Mouse (Mus musculus): ENCODE results near the gene Iqch. TPM values are rescaled to one million over a fixed set of nuclear protein-coding genes. Genes with fewer than 3 reads are reported as not detected.

The Iqch gene
- total RNA-seq, 2 experiments from 2014 or later: 0.12 to 0.25 TPM

- DNase-seq (ENCODE audit: extremely low spot score in 1 of 2, low spot score in 1 of 2): no peak
Measured at GRCm38 (mm10) chr9:63612565-63613515, 10.5 kb upstream of the Iqch start.

- no peak for DNase-seq (ENCODE audit: extremely low spot score in 1 of 2, low spot score in 1 of 2)
Measured at GRCm38 (mm10) chr9:63611967-63612366, 9.7 kb upstream of the Iqch start.

GRCm38 (mm10) chr9:63610841-63611366 is 8.6 kb upstream of the Iqch start:
- DNase-seq (ENCODE audit: extremely low spot score in 1 of 2, low spot score in 1 of 2): no peak

GRCm38 (mm10) chr9:63610231-63610630 is 7.9 kb upstream of the Iqch start:
- DNase-seq (ENCODE audit: extremely low spot score in 1 of 2, low spot score in 1 of 2): no peak

GRCm38 (mm10) chr9:63609776-63610175 is 7.5 kb upstream of the Iqch start:
- no peak for DNase-seq (ENCODE audit: extremely low spot score in 1 of 2, low spot score in 1 of 2)

GRCm38 (mm10) chr9:63609246-63609645 is 7.0 kb upstream of the Iqch start:
- DNase-seq (ENCODE audit: extremely low spot score in 1 of 2, low spot score in 1 of 2): no peak

- DNase-seq (ENCODE audit: extremely low spot score in 1 of 2, low spot score in 1 of 2): no peak
Measured at GRCm38 (mm10) chr9:63608006-63608405, 5.7 kb upstream of the Iqch start.

- no peak for DNase-seq (ENCODE audit: extremely low spot score in 1 of 2, low spot score in 1 of 2)
Measured at GRCm38 (mm10) chr9:63606594-63606993, 4.3 kb upstream of the Iqch start.

GRCm38 (mm10) chr9:63603849-63604248 is 1.6 kb upstream of the Iqch start:
- no peak for DNase-seq (ENCODE audit: extremely low spot score in 1 of 2, low spot score in 1 of 2)

- DNase-seq (ENCODE audit: extremely low spot score in 1 of 2, low spot score in 1 of 2): no peak
Measured at GRCm38 (mm10) chr9:63596660-63597059, 5.6 kb downstream of the Iqch start.

GRCm38 (mm10) chr9:63595652-63596051 is 6.6 kb downstream of the Iqch start:
- DNase-seq (ENCODE audit: extremely low spot score in 1 of 2, low spot score in 1 of 2): no peak

GRCm38 (mm10) chr9:63595032-63595431 is 7.3 kb downstream of the Iqch start:
- no peak for DNase-seq (ENCODE audit: extremely low spot score in 1 of 2, low spot score in 1 of 2)

GRCm38 (mm10) chr9:63591661-63592256 is 10.5 kb downstream of the Iqch start:
- no peak for DNase-seq (ENCODE audit: extremely low spot score in 1 of 2, low spot score in 1 of 2)

- no peak for DNase-seq (ENCODE audit: extremely low spot score in 1 of 2, low spot score in 1 of 2)
Measured at GRCm38 (mm10) chr9:63590592-63590991, 11.7 kb downstream of the Iqch start.

- no peak for DNase-seq (ENCODE audit: extremely low spot score in 1 of 2, low spot score in 1 of 2)
Measured at GRCm38 (mm10) chr9:63589209-63589608, 13.1 kb downstream of the Iqch start.

- DNase-seq (ENCODE audit: extremely low spot score in 1 of 2, low spot score in 1 of 2): no peak
Measured at GRCm38 (mm10) chr9:63585251-63585650, 17.0 kb downstream of the Iqch start.

- no peak for DNase-seq (ENCODE audit: extremely low spot score in 1 of 2, low spot score in 1 of 2)
Measured at GRCm38 (mm10) chr9:63581778-63582177, 20.5 kb downstream of the Iqch start.

- no peak for DNase-seq (ENCODE audit: extremely low spot score in 1 of 2, low spot score in 1 of 2)
Measured at GRCm38 (mm10) chr9:63580046-63580445, 22.2 kb downstream of the Iqch start.

GRCm38 (mm10) chr9:63579644-63580043 is 22.6 kb downstream of the Iqch start:
- no peak for DNase-seq (ENCODE audit: extremely low spot score in 1 of 2, low spot score in 1 of 2)

- no peak for DNase-seq (ENCODE audit: extremely low spot score in 1 of 2, low spot score in 1 of 2)
Measured at GRCm38 (mm10) chr9:63577469-63577868, 24.8 kb downstream of the Iqch start.

GRCm38 (mm10) chr9:63572874-63573273 is 29.4 kb downstream of the Iqch start:
- no peak for DNase-seq (ENCODE audit: extremely low spot score in 1 of 2, low spot score in 1 of 2)

Measured in layer of hippocampus, postnatal 25 days (tissue).